Mouse (Mus musculus) hindbrain, embryonic 12.5 days (tissue): ENCODE data around the gene Ikzf3. TPM values are rescaled to one million over a fixed set of nuclear protein-coding genes. Genes with fewer than 3 reads are reported as not detected.

ENCODE experiments used
- ATAC-seq: fragments of 200-750 bp; cut with Nextera tagmentation; 2 replicates; pipeline ENCODE4 v1.8.0; 2017; ENCODE audit warnings: moderate TSS enrichment; ENCODE audit not compliant: low FRiP score
- H3K27ac ChIP-seq: fragments of 300-500 bp; sonication (generic); 2 replicates; pipeline ENCODE4 v1.5.1; 2016; ENCODE audit warnings: mild to moderate bottlenecking
- H3K27me3 ChIP-seq: fragments of 300-500 bp; sonication (generic); 2 replicates; pipeline ENCODE4 v1.6.1; 2016; ENCODE audit warnings: mild to moderate bottlenecking
- H3K36me3 ChIP-seq: fragments of 300-500 bp; sonication (generic); 2 replicates; pipeline ENCODE4 v1.6.1; 2016; ENCODE audit warnings: mild to moderate bottlenecking
- H3K4me1 ChIP-seq: fragments of 300-500 bp; sonication (generic); 2 replicates; pipeline ENCODE4 v1.6.1; 2016
- H3K4me2 ChIP-seq: fragments of 300-500 bp; sonication (generic); replicated peaks from 2 replicates; pipeline ENCODE4 v1.6.1; 2016; ENCODE audit warnings: mild to moderate bottlenecking
- H3K4me3 ChIP-seq: fragments of 300-500 bp; sonication (generic); 2 replicates; pipeline ENCODE4 v1.5.1; 2016; ENCODE audit warnings: mild to moderate bottlenecking
- H3K9ac ChIP-seq: fragments of 300-500 bp; sonication (generic); 2 replicates; pipeline ENCODE4 v1.6.1; 2016; ENCODE audit warnings: mild to moderate bottlenecking, moderate library complexity
- H3K9me3 ChIP-seq: fragments of 300-500 bp; sonication (generic); replicated peaks from 2 replicates; pipeline ENCODE4 v1.6.1; 2016; ENCODE audit warnings: mild to moderate bottlenecking
- WGBS: fragments of 180-500 bp; shearing (Covaris S2); methylation state at CpG from one replicate; pipeline ENCODE4 v1.1.7; 2016; 5-methylcytosine and 5-hydroxymethylcytosine counted together
- polyA plus RNA-seq: library from polyadenylated mRNA; unstranded; fragments of >200 nt; fragmentation: Nextera tagmentation; extraction: Ambion mirVana; gene quantifications from 2 replicates; pipeline ENCODE4 v1.2.1, GENCODE M21; 2016

The Ikzf3 gene
- 0.09 TPM in 1 of 2 replicates, not detected in the other for polyA plus RNA-seq

GRCm38 (mm10) chr11:98545711-98546231 lies at the start of gene Ikzf3:
Gene Ikzf3 (minus strand): TSS chr11:98546031.
- Histone ChIP-seq H3K4me3 (peak within 1 kb of the TSS; percentile 45), H3K27me3 (peaks cover 87% of the 10 kb centered on the region), H3K27ac (no peak within 1 kb of the TSS), H3K36me3 (no peaks in the 10 kb centered on the region), H3K4me1 (peaks cover 9% of the 10 kb centered on the region), H3K4me2 (peak within 1 kb of the TSS; percentile 79), H3K9ac (peak within 1 kb of the TSS; percentile 59), H3K9me3 (no peaks in the 10 kb centered on the region)
- ATAC-seq, result no peak
- WGBS, result 2% methylated on average over 58 of the region's 58 CpGs

GRCm38 (mm10) chr11:98595473-98595872 lies 49.6 kb upstream of the Ikzf3 start:
- no peak for ATAC-seq
- Histone ChIP-seq H3K4me1 (no peaks in the 10 kb centered on the region), H3K9me3 (no peaks in the 10 kb centered on the region), H3K9ac (no peak overlapping the region), H3K36me3 (no peaks in the 10 kb centered on the region), H3K27ac (no peak overlapping the region), H3K27me3 (peaks cover 33% of the 10 kb centered on the region), H3K4me2 (no peak overlapping the region), H3K4me3 (no peak overlapping the region)
- 80% methylated on average over 10 of the region's 10 CpGs for WGBS

GRCm38 (mm10) chr11:98595021-98595420 lies 49.2 kb upstream of the Ikzf3 start:
- no peak overlapping the region for H3K4me2 ChIP-seq
- H3K4me1 ChIP-seq, result no peaks in the 10 kb centered on the region
- H3K9me3 ChIP-seq, result no peaks in the 10 kb centered on the region
- H3K27ac ChIP-seq, result no peak overlapping the region
- no peak overlapping the region for H3K9ac ChIP-seq
- peaks cover 29% of the 10 kb centered on the region for H3K27me3 ChIP-seq
- ATAC-seq, result no peak
- no peaks in the 10 kb centered on the region for H3K36me3 ChIP-seq
- H3K4me3 ChIP-seq, result no peak overlapping the region
- 80% methylated on average over 6 of the region's 6 CpGs for WGBS

DNA sequence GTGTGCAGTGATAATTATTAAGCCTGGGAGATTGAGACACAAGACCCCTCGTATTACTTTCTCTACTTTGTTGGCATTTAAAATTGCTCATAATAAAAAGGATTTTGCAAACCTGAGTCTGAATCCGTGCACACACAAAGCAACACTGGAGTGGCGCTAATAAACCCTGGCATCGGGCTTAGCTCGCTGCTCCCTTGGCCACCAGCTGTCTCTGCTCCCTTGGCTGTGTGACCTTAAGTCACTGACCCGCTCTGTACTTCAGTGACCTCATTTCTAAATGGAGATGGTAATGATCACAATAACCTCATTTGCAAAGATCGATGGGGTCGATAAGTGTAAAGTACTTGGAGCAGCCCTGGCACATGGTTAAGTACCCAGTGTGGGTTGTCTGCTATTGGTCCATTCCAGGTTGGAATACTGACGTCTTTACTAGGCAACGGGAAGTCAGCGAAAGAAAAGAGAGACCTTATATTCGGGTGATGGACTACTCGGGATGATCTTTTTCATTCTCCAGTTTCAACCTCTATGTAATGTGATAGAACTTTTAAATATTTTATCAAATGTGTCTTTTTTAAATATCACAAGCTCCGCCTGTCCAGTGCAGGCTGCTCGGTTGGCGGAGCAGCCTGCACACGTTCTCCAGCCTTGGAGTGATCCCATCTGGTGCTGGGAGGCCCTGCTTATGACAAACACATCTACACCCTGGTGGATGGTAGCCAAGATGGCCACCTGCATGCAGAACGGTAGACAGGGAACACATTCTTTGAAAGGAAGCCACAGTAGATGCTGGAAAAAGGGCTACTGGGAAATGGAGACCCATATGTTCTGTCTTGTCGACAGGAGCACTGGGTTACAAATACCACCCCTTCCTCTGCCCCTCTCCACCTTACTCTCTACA lies 45.0 kb upstream of the Ikzf3 start:
- Histone ChIP-seq H3K4me3 (no peak overlapping the region), H3K9me3 (no peaks in the 10 kb centered on the region), H3K4me2 (no peak overlapping the region), H3K4me1 (peaks cover 21% of the 10 kb centered on the region), H3K27ac (no peak overlapping the region), H3K9ac (no peak overlapping the region), H3K36me3 (no peaks in the 10 kb centered on the region), H3K27me3 (peaks cover 5% of the 10 kb centered on the region)
- WGBS, result 74% methylated on average over 19 of the region's 19 CpGs
- ATAC-seq, result no peak

DNA sequence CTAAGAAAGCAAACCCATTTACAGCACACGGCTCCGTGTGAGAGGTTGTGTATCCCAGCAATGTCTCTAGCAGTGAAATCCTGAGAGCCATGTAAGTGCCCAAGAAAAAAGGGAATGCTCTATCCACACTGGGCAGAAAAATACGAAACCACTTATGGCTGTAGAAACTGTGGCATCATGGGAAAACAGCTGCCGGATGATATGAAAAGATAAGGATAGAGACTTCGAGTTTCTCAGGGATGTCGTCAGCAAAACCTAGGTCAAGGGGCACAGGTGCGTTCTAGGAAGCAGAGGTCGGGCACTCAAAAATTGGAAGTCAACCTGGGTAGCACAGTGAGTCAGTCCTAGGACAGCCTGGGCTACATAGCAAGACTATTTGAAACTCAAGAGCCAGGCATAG lies 43.5 kb upstream of the Ikzf3 start:
- Histone ChIP-seq H3K9ac (no peak overlapping the region), H3K36me3 (no peaks in the 10 kb centered on the region), H3K4me1 (peaks cover 34% of the 10 kb centered on the region), H3K4me3 (no peak overlapping the region), H3K9me3 (no peaks in the 10 kb centered on the region), H3K27me3 (peaks cover 5% of the 10 kb centered on the region), H3K4me2 (no peak overlapping the region), H3K27ac (no peak overlapping the region)
- no peak for ATAC-seq
- WGBS, result 82% methylated on average over 8 of the region's 8 CpGs

- no peaks in the 10 kb centered on the region for H3K9me3 ChIP-seq
- peaks cover 5% of the 10 kb centered on the region for H3K27me3 ChIP-seq
- H3K9ac ChIP-seq, result no peak overlapping the region
- H3K27ac ChIP-seq, result no peak overlapping the region
- WGBS, result 73% methylated on average over 6 of the region's 6 CpGs
- H3K4me3 ChIP-seq, result no peak overlapping the region
- no peak for ATAC-seq
- H3K36me3 ChIP-seq, result no peaks in the 10 kb centered on the region
- H3K4me2 ChIP-seq, result no peak overlapping the region
- peaks cover 34% of the 10 kb centered on the region for H3K4me1 ChIP-seq
These were observed 43.0 kb upstream of the Ikzf3 start for GRCm38 (mm10) chr11:98588833-98589281.

DNA sequence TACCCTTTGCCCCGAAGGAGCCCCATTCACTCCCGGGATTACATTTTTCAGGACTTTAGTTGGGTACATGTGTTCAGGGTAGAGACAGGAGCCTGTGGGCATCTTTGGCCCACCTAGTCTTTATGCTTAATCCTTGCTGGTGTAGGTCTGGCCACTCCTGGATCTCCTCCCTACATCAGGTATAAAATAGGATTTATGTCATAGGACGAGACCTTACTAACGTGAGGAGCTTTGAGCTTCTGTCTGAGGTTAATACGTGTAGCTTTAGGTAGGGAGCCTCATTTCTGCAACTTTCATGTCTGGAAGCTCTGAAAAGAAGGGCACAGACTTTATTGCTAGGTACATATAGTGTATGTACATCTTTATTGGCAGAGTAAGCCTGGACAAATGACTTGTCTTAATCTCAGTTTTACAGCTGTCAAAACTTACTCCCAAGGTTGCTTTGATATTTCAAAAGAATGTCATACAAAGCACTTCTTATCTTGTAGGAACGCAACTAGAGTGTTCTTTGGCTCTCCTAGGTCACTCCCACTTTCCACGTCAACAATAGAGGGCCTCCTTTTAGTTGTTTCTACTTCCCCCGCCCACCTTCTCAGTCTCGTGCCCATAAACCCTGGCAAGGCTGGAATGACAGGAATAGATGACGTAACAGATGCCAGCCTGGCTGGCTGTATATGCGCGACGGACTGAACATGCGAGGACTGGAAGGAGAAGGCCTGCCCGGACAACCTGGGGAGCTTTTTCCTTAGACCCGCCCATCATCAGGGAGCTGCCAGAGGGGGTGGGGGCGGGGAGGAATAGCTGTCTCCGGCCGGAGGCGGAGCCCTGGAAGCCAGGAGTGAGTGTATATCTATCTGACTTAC lies 42.1 kb upstream of the Ikzf3 start:
- H3K9ac ChIP-seq, result peak overlapping the region; percentile 90
- H3K4me1 ChIP-seq, result peaks cover 34% of the 10 kb centered on the region
- H3K4me3 ChIP-seq, result peak overlapping the region; percentile 86
- peaks cover 5% of the 10 kb centered on the region for H3K27me3 ChIP-seq
- WGBS, result 7% methylated on average over 19 of the region's 20 CpGs
- no peaks in the 10 kb centered on the region for H3K9me3 ChIP-seq
- peaks cover 8% of the 10 kb centered on the region for H3K36me3 ChIP-seq
- 0 out of 2 replicates have a peak, but pooled peaks have one; percentile 7 for ATAC-seq
- H3K4me2 ChIP-seq, result peak overlapping the region; percentile 93
- peak overlapping the region; percentile 86 for H3K27ac ChIP-seq

DNA sequence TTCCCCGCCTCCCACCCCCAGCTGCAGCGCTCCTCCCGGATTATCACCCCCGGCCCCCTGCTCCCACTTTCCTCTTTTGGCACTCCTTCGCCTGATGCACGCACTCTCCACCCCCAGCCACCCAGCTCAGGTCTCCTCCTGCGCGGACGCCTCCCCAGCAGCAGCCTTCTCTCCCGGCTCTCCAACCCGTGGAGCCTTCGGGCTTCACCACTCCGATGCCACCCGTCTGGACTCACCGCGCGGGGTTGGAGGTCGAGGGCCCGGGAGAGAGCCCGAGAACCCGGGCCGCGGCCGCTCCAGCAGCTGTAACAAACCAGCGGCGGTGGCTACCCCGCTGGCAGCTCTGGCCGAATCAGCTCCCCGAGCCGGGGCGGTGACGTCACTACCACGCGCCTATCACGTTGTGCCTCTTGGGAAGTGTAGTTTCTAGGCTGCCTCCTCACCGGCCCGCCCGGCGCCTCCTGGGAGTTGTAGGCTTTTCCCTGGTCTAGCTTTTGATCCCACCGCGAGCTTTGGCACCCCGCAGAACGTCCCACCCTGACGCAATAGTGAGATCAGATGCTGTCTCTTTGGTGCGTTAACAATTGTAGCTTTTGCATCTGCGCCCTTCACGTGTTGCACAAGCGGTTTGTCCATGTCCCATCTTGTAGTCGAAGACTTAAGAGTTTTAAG lies 41.2 kb upstream of the Ikzf3 start, which contains the start of gene Ormdl3:
Ormdl3 (minus strand) TSS at position 477 of the 672 bp plus-strand sequence.
- Histone ChIP-seq H3K36me3 (peaks cover 17% of the 10 kb centered on the region), H3K9me3 (no peaks in the 10 kb centered on the region), H3K4me2 (peak within 1 kb of the TSS; percentile 93), H3K4me3 (peak within 1 kb of the TSS; percentile 86), H3K9ac (peak within 1 kb of the TSS; percentile 90), H3K27ac (peak within 1 kb of the TSS; percentile 86), H3K4me1 (peaks cover 34% of the 10 kb centered on the region), H3K27me3 (no peaks in the 10 kb centered on the region)
- peak; percentile 96 for ATAC-seq
- under 1% methylated on average over 49 of the region's 49 CpGs for WGBS

DNA sequence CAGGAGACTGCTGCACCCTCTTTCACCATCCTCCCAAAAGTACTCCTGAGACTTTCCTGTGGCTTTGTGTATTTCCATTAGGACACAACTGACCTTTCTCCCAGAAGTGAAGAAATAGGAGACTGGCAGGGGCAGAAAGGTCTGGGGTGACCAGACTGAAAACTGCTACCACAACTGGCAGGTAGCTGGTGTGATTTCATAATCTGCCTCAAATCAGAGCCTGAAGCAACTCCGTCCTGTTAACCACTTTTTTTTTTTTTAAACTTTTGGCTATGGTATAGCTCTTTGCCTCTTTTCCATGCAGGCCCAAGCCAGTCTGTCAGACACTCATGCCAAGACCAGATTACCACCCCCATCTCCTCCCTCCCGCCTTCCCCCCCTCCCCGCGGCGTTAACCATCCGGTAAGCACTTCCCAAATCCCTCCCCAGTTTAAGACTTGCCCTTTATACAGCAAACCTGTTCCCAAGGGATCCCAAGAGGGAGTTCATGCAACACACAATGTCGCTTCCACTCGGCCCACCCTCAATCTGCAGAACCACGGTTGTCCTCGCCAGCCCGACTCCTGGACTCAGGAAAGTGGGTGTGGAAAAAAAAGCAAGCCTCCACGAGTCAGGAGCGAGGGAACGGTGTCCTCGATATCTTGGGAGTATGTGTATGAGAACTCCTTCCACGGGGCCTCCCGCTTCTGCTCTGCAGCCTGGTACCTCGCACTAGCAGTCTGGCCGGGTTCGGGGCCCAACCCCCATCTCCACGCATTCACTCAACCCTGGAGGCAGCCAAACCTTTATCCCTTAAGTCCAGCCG lies 40.5 kb upstream of the Ikzf3 start:
- WGBS, result 2% methylated on average over 22 of the region's 22 CpGs

GRCm38 (mm10) chr11:98584629-98585177 lies 38.9 kb upstream of the Ikzf3 start:
- Histone ChIP-seq H3K9ac (no peak overlapping the region), H3K27ac (no peak overlapping the region), H3K4me2 (no peak overlapping the region; the same call in 1 of the 2 replicates), H3K27me3 (no peaks in the 10 kb centered on the region), H3K9me3 (no peaks in the 10 kb centered on the region), H3K36me3 (peaks cover 32% of the 10 kb centered on the region), H3K4me1 (peaks cover 34% of the 10 kb centered on the region), H3K4me3 (no peak overlapping the region)
- 96% methylated on average over 6 of the region's 6 CpGs for WGBS
- no peak for ATAC-seq

More for the DNA sequence above, 40.5 kb upstream of the Ikzf3 start:
- Histone ChIP-seq H3K27me3 (no peaks in the 10 kb centered on the region), H3K4me1 (peaks cover 34% of the 10 kb centered on the region), H3K9me3 (no peaks in the 10 kb centered on the region), H3K4me3 (peak overlapping the region; percentile 86), H3K4me2 (peak overlapping the region; percentile 93), H3K36me3 (peaks cover 23% of the 10 kb centered on the region), H3K27ac (peak overlapping the region; percentile 86; the same call in 1 of the 2 replicates), H3K9ac (peak overlapping the region; percentile 90)
- ATAC-seq, result peak; percentile 63

DNA sequence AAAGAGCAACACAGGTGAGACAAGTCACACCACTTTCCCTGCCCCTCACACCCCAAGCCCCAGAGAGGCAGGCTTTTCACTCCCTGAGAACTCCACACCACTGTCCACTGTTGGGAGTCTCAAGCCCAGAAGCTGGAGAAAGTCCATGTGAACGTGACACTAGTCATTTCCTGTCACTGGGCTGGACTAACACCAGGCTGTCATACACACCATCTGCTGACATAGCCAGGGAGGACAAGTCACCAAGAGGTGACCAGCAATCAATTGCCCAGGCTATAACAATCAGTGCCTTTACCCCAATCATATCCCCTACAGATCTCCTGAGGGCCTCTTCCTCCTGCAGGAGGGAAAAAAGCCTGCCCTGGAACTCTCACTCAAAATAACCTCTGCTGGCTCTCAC lies 38.3 kb upstream of the Ikzf3 start:
- no peaks in the 10 kb centered on the region for H3K9me3 ChIP-seq
- peaks cover 32% of the 10 kb centered on the region for H3K36me3 ChIP-seq
- ATAC-seq, result no peak
- H3K4me2 ChIP-seq, result no peak overlapping the region
- 67% methylated on average over 1 of the region's 1 CpGs for WGBS
- no peak overlapping the region for H3K4me3 ChIP-seq
- no peak overlapping the region for H3K27ac ChIP-seq
- peaks cover 34% of the 10 kb centered on the region for H3K4me1 ChIP-seq
- no peak overlapping the region for H3K9ac ChIP-seq
- no peaks in the 10 kb centered on the region for H3K27me3 ChIP-seq
